Mouse (Mus musculus) erythroblast, embryonic 14.5 days (primary cell): ENCODE measurements around the gene Zfp865.
"Not testable (repeated sequence)": the region's sequence is repeated elsewhere in the genome, so short reads cannot be mapped to it uniquely, and the experiment has no call there.

Experiments
- GATA1 ChIP-seq: IDR thresholded peaks from 2 replicates; pipeline ENCODE4 v1.6.1; 2012; ENCODE audit warnings: low read length, inconsistent platforms, mixed read lengths
- TAL1 ChIP-seq: IDR thresholded peaks from 3 replicates; pipeline ENCODE4 v1.6.1; 2012; ENCODE audit warnings: low read length, inconsistent platforms, mixed read lengths

DNA sequence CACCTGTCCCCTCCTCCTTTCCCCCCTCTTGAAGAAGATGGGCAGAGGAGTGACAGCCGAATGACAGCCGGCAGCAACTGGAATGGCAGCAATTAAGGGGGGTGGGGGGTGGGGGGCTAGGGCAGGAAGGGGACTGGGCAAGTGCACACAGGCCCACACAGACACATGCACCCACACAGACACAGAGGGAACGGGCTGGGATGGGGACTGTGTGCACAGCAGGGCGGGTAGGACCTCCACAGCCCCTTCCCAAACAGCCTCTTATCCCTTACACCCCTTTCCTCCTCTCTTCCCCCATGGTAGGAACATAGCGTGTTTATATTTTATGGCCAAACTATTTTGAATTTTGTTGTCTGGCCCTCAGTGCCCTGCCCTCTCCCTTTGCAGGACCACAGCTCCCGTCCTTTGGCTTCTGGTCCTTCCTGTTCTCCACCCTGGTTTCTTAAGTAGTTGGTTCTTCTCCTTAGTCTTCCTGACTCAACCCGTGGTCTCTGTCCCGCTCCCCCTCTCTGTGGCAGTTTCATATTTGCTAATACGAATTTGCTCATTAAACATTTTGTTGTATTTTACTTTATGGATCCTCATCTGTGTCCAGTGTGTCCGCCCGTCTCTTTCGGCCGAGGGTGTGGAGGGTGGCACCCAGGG is 59.3 kb downstream of the Zfp865 start:
- TF ChIP-seq GATA1, TAL1: not testable (repeated sequence)
